Mouse (Mus musculus) embryonic fibroblast, embryonic 13.5 days (primary cell): ENCODE measurements around the gene Cldn11.

Experiments
- CTCF ChIP-seq: IDR thresholded peaks from 2 replicates; pipeline ENCODE4 v1.5.1; 2011; ENCODE audit warnings: mild to moderate bottlenecking, control low read depth, low read length, moderate library complexity, borderline replicate concordance; ENCODE audit not compliant: insufficient read depth
- POLR2A ChIP-seq: IDR thresholded peaks from 2 replicates; pipeline ENCODE4 v1.6.1; 2011; ENCODE audit warnings: low read depth, mild to moderate bottlenecking, control low read depth, low read length, moderate library complexity

DNA sequence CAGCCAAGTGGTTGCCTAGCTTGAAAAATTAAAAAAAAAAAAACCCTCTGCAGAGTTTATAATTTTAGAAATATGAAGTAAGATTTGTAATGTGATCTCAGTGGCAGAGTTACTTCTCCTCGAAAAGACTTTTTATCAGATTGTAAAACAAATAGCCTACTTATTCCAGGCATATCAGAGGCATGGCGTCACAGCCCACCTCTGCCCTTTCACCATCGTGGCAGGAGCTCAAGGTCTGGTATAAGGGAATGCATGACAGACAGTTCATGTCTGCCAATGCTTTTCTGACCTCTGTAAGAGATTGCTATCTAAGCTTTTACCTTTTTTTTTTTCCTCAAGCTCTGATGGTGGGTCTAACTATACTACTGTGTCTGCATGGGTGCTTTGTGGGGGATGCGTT, 58.3 kb downstream of the Cldn11 start:
- TF ChIP-seq CTCF (no peak), POLR2A (no peak)
